Mouse (Mus musculus) small intestine, adult 2 months (tissue): ENCODE measurements at regions not wholly inside any gene's neighbourhood (a gene's known extent, or its start where the extent isn't known, plus 50 kb on each side); places are given as distances from the start of the nearest gene placed in this dataset.

ENCODE experiments used
- CTCF ChIP-seq: fragments of 200-500 bp; IDR thresholded peaks from 2 replicates; pipeline ENCODE4 v1.5.1; 2012; ENCODE audit warnings: low read depth, mild to moderate bottlenecking, control low read depth, inconsistent platforms, low read length, moderate library complexity, mixed read lengths; ENCODE audit not compliant: insufficient replicate concordance, insufficient read length; ENCODE audit errors: extremely low read depth
- POLR2A ChIP-seq: fragments of 200-500 bp; IDR thresholded peaks from 2 replicates; pipeline ENCODE4 v1.6.1; 2012; ENCODE audit warnings: low read depth, mild to moderate bottlenecking, control low read depth, inconsistent platforms, low read length, moderate library complexity

GRCm38 (mm10) chr4:131160135-131160534 lies 215.9 kb downstream of the Matn1 start:
- TF ChIP-seq POLR2A (no peak), CTCF (no peak)
